Mouse (Mus musculus): Measurements from ENCODE around the gene Nup54.

The Nup54 gene

DNA sequence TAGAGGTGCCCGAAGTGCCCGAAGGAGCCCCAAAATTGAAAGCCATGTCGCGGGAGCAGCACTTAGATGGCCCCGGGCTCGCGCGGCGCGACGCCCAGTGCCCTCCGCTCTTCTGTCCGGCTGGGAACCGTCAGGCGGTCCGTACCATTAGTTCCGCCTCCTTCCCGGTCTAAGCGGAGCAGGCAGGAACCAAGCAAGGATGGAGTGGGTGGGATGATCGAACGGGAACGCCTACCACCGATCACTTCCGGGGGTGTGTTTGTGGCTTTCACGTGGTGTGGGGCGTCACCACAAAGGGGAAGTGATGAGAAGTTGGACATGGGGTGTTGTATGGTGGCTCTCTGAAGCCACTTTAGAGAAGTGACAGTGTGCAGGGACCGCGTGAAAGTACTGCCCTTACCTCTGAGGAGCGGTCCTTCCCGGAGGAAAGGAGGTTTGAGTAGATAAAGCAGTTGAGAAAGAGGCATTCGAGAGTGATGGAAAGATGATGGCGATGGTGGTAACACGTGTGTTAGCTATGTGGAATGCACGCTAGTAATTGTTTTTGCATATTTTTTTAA lies at the start of gene Nup54:
Gene Nup54 (minus strand): TSS at position 195 of the 560 bp plus-strand sequence.
- DNase-seq (ENCODE audit: low read depth, low spot score), result peak; percentile 95

DNA sequence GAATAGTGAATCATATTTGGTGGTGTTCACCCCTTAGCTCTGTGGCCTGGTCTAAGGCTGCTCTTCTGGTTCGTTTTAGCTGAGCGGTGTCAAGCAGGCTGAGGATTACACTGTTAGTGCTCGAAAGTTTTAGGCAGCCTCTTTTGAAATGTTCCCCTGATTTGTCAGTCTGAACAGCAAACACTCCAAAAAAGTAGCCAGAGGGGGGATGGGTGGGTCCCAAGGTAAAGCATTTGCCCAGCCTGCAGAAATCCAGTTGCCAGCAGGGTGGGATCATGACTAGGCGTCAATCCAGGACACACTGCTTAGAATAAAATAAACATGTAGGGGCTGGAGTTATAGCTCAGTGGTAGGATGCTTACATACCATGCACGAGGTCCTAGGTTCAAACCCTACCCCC lies 37.8 kb upstream of the Nup54 start:
- no peak for DNase-seq (ENCODE audit: low read depth, low spot score)

DNA sequence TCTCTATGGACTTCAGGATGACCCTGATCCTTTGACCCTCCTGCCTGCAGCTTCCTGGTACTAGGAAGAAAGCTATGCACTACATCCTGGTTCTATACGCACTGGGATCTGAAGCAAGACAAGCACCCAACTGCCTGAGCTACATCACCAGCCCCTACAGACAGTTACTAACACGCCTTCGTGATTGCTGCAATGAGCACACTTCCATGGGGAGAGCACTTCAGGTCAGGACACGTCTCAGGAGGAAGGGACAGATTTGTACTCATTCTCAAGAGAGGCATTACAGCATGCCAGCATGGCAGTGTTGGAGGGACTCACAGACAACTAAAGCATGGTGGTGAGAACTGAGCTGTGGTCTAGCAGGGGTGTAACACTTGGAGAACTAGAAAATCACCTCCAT lies 36.5 kb upstream of the Nup54 start:
- no peak for DNase-seq (ENCODE audit: low read depth, low spot score)

DNA sequence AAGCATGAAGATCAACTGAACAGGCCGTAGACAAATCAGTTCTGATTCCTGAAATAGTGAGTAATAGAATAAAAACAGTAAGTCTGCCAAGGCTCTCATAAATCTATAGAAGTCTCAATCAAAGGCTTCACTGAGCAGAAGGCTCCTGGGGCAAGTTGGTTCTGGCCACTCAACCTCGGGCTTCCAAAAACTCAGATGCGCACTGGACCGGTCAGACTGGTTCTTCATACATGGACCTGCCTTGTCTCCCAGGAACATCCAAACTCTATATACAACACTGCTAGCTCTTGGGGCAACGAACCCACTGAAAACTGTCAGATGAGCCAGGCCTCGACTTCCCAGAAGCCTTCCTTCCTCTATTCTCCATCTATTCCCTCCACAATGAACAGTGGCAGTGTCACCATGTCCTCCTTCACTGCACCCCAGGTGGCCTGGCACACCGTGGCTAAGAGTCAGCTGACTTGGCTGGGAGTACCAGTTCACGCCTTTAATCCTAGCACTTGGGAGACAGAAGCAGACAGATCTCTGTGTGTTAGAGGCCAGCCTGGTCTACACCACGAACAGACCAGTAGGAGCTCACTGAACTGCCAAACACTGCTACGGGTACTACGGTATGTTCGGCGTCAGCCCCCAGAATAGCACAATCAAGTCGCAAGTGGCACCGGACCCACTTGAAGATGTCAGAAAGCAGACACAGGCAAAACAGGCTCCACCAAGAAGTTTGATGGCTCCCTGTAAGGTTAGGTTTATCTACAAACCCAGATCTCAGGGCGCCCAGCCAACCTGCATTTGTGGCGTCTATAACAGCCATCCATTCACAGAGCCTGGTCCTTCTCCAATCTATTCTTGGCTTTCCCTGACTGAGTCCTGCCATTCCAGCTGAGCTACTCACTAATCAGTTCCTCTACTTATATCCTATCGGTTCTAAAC lies 34.4 kb upstream of the Nup54 start:
- no peak for DNase-seq (ENCODE audit: low read depth, low spot score)

DNA sequence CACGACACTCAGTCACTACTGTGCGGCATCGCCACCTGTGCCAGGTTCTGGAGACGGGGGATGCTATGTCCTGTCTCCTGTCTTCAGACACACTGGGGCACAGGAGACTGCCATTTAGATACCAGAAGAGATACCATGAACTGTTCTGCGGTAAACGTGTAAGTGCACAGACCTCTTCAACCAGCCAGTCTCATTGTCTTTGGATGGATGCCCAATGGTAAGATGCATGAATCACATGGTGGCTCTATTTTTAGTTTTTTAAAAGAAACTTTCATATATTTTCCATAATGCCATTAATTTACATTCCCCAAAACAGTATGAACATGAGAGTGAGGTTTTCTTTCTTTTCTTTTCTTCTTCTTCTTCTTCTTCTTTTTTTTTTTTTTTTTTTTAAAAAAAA lies 33.2 kb upstream of the Nup54 start:
- DNase-seq (ENCODE audit: low read depth, low spot score), result no peak

DNA sequence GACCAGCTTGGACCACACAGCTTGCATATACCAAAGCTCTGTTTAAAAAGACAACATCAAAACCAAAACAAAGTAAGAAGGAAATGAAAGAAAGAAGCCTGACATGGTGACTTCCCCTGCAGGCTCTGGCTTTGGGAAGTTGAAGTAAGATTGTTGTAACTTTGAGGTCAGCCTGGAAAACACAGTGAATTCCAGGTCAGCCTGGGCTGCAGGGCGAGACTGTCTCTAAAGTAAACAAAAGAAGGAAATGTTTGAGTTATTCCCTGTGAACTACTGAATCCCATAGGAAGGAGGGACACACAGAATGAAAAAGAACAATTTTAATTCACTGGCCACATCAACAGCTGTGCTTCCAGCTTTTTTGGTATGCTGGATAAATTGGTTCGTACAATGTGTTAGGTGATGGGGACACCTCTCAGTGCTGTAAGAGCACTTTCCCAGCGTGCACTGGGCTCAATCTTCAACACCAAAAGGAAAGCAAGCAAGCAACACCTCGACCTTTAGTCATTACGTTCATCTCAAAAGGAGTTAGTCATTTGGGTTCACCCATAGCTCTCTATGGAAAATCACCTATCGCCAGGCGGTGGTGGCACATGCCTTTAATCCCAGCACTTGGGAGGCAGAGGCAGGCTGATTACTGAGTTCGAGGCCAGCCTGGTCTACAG lies 32.2 kb upstream of the Nup54 start:
- no peak for DNase-seq (ENCODE audit: low read depth, low spot score)

DNA sequence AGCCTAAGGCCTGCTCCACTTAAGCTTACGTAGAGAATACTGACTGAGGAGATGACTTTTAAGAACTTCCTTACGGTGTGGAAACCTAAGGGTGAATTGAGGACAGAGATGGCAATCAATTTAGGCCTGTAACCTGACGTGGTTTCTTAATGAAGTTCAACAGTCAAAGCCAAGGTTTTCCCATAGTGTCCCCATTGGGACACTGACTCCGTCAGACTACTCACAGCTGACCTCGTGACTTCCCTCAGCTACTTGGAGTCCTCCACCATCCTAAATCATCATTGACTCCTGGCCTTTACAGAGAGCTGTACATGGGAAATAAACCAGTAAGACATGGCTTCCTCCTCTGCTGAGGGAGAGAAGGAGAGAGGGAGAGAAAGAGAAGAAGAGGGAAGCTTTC lies 30.5 kb upstream of the Nup54 start:
- DNase-seq (ENCODE audit: low read depth, low spot score), result no peak

DNA sequence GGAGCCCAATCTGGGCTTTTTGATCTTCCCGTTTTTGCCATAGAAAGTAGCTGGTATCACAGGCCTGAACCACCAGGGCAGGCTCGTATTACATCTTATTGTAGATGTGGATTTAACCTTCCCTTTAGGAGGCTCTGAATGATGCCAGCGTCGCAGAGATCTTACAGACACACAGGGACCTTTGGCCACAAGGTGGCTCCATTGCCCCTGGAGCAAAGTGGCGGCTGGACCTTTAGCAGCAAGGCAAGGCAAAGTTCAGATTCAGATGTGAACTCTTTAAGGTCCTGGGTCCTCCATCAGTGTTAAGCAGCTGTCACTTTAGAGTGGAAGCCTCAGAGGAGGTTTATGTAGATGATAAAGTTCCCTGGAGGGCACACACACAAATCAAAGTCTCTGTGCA lies 26.3 kb upstream of the Nup54 start:
- DNase-seq (ENCODE audit: low read depth, low spot score), result peak; percentile 61

DNA sequence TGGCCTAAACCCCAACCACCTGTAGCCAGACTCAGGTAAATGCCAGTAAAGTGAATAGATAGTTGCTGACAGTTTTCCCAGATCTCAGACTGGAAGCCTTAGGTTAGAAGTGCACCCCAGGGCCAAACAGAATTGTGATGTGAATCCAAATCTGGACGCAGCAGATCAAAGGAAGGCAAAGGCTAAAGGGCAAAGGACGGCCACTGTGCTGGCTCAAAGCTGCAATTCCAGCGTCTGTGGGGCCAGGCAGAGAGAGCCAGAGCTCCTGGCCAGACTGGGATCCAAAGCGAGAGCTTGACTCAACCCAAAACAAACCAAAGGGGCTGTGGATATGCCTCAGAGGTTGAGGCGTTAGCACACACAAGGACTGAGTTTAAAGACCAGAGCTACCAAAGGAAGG lies 23.7 kb upstream of the Nup54 start:
- DNase-seq (ENCODE audit: low read depth, low spot score), result no peak

DNA sequence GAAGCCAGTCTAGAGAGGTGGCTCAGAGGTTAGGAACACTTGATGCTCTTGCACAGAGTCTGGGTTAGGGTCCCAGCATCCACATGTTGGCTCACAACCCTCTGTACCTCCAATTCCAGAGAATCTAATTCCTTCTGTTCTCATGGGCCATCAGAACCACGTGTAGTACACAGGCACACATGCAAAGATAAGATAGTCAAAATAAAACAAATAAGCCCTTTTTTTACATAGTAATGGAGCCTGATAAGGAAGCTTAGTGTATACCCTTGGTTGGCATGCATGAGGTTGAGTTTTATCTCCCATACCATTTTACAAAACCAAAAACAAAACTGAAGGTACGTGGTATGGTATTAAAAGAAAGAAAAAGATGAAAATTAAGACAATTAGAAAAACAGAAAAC lies 22.4 kb upstream of the Nup54 start:
- DNase-seq (ENCODE audit: low read depth, low spot score), result no peak

DNA sequence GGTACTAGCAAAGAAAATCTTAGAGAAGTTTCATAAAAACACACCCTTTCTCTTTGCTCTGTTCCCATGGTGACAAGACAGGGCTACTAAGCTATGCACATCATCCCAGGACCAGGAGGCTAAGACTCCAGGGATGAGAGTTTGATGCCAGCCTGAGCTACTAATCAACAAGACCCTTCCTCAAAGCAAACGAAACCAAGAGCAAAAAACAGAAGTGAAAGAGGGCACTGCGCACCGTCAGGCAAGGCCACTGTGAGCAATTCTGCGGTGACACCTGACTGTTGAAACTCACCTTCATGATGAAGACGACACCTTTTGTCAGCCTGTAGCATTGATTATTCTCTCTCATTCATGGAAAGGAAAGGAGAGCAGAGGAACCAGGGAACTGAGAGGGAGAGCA lies 17.9 kb upstream of the Nup54 start:
- no peak for DNase-seq (ENCODE audit: low read depth, low spot score)

DNA sequence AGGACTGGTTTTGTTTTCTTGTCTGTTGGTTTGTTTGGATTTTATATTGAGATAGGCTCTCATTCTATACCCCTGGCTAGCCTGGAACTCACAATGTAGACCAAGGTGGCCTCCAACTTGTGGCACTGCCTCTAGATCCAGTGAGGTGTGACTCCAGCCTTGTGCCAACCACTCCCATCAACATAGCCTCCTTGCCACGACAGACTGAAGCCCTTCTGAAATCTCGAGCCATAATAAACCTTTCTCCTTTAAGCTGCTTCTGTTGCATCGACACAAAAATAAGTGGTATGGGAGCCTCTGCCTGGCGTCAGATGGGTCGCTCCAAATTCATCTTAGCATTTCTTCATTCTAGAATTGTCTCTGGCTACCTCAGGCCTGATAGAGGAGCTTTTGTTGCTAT lies 11.7 kb upstream of the Nup54 start:
- no peak for DNase-seq (ENCODE audit: low read depth, low spot score)

DNA sequence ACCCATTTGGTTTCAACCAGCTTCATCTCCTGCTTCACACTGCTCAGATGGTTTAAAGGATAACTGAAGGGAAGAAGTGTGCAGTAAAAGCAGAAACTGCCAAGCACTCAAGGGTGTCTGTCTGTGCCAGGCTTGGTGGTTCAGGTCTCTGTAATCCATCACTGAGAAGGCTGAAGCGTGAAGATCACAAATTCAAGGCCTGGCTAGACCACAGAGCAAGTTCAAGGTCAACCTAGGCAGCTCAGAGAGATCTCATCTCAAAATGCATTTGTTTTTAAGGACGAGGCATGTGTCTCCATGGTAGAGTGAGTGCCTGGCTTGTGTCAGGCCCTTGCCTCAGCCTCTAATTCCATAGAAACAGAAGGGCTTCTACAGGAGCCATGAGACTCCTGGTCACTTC lies 10.0 kb upstream of the Nup54 start:
- DNase-seq (ENCODE audit: low read depth, low spot score), result no peak

DNA sequence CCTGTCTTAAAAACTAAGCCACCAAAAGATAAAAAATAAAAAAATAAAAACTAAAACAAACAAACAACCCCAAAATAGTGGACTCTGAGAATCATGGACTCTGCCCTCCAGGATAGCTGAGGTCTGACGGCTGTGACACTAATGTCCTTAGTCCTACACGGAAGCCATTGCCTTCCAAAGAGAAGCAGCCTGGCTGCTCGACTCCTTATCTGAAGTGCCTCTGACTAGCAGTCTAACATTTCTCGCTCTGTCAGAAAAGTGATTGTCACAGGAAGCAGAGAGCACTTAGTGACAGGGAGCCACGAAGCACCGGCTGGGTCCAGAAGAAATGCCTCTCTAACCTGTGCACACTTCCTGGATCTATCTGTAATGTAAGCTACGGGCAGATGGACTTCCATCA lies 7.9 kb upstream of the Nup54 start:
- DNase-seq (ENCODE audit: low read depth, low spot score), result no peak

DNA sequence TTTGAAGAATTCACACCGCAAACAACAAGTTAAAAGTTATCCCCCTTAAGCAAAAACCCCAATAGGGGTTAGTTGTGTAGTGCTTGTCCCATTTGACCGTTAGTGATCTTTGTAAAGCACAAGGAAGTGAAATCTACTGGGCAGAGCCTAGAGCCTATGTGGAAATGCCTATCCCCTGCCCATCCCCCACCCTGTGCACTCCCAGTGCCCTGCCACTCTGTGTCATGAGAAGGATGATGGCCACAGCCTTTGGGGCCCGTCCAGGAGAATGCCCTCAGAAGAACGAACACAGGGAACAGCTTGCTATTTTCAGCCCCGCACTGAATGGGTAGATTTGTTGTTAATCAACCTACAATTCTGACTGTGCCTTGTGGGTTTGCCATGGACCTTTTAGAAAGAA lies 6.5 kb upstream of the Nup54 start:
- no peak for DNase-seq (ENCODE audit: low read depth, low spot score)

DNA sequence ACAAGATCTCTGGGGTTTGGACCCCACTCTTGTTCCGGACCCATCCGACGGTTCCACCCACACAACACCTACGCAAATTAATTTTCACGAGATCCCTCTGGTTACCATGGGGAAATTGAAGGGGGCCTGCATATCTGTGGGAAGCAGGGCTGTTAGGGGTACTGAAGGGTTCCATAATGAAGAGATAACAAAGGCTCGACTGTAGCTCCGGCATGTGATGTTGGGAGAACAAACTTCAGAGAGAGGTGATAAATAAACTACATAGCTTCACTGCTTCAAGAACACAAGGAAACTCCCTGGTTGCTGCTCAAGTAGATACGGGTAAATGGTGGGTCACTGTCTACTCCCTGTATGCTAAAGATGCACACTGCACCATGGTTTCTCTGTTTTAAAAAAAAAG lies 3.5 kb upstream of the Nup54 start:
- DNase-seq (ENCODE audit: low read depth, low spot score), result no peak

DNA sequence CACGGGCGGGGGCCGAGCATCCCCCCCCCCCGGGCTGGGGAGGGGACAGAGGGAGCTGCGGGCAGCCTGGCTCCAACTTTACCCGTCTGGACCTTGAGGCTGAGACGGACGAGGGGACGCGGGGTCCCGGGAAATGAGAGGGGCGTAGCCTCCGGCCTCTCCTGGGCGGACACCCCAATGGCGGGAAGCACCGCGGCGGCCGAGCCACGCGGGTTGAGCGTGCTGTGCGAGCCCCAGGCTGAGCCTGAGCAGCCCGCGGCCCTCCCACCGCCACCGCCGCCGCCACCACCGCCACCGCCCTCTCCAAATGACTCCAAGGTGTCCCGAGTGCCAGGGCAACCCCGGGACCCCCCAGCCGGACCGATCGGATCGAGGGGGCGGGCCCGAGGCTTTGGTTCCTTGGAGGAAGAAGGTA lies 441 bp downstream of the Nup54 start:
- peak; percentile 43 for DNase-seq (ENCODE audit: low read depth, low spot score)

DNA sequence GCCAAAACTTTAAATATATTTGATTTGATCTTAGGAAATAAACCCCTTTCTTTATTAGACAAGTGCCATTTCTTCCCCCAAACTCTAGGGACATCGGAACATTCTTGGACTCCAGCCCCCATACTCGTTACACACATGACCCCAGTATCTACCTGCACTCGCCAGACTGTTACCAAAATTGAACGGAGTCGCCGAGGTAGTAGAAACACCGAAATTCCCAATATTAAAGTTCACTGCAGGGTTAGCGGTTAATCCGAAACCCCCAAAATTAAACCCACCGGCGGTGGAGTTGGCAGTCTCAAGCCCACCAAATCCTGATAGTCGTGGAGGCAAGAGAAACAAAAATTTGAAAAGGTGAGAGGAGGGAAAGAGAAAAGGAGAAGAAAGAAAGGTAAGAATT lies 949 bp downstream of the Nup54 start:
- no peak for DNase-seq (ENCODE audit: low read depth, low spot score)

DNA sequence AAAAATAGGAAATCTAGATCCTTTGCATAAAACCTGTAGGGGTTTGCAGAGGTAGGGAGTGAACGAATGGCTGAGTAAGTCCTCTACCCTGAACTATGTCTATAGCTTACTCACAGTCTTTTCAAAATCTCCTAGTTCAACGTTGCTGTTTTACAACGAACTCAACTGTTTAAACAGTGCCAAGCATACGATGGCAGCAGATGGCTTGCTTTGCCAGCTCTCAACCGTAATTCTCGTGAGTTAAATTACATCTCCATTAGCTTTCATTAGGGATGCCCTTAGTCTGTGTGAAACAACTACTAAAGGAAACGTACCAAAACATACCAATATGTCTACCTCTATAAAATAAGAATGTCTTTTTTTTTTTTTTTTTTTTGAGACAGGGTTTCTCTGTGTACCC lies 3.4 kb downstream of the Nup54 start:
- no peak for DNase-seq (ENCODE audit: low read depth, low spot score)

DNA sequence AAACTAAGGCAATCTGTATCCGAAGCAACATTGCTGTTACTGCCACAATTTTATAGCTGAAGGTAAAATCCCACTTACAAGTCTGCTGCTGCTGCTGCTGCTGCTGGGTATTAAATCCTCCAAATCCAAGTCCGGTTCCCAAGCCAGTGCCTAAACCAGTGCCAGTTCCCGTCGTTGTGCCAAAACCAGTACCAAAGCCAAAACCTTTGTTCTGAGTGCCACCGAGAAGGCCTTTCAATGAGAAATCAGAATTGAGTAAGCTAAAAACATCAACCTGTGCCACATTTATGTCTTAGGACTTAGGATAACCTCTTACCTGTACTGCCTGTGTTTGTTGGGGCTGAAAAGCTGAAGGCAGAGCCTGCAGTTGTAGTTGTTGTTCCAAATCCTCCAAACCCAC lies 4.3 kb downstream of the Nup54 start:
- DNase-seq (ENCODE audit: low read depth, low spot score), result no peak

DNA sequence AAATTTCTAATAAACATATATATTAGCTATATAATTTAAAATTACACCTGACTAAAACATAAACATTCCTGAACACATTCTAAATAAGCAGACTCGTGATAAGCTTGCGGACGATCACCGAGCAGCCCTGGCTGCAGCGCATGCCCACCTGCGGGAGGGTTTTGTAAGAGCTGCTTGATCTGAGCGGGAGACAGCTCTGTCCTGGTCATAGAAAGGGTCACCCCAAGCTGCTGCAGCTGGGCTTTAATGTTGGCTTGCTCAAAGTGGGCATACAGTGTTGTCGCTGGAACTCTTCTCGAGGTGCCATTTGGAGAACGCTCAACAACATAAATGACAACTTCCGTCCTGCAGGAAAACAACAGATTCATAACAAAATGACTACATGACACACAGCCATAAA lies 10.9 kb downstream of the Nup54 start:
- no peak for DNase-seq (ENCODE audit: low read depth, low spot score)

DNA sequence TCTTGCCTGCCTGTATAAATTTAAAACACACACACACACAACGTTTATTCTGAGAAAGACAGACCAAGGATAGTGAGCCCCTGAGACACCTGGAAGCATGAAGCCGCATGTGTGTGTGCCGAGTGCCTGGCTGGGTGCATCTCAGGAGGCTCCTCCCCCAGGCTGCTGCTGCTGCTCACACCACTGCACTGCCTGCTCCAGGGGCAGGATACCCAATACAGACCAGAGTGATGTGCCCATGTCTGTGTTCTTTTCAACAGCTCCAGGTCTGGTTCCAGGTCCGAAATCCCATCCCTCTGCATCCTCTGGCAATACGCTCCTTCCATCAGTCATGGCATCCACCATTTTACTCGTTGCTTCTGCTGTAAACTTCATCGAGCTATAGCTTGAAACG lies 21.0 kb downstream of the Nup54 start:
- no peak for DNase-seq (ENCODE audit: low read depth, low spot score)

Data from mesoderm, embryonic 11.5 days (tissue).